Mouse (Mus musculus): ENCODE measurements around the gene Wdr75. TPM values are rescaled to one million over a fixed set of nuclear protein-coding genes. Genes with fewer than 3 reads are reported as not detected.
A peak's percentile ranks its signal among the peaks of the same experiment; 100 is the strongest.

Gene Wdr75
- 102 and 114 TPM in 2 replicates for polyA plus RNA-seq (2014; fragmentation: Nextera tagmentation; extraction: Ambion mirVana)

GRCm38 (mm10) chr1:45794969-45795908 lies at the start of gene Wdr75:
Gene Wdr75, plus strand, starts transcription at chr1:45795166.
- peak; percentile 100 for ATAC-seq (replicated peaks; ENCODE audit: insufficient number of reproducible peaks, low FRiP score, low TSS enrichment, low read depth)
- Histone ChIP-seq H3K9ac (replicated peaks; ENCODE audit: low read length) (peak within 1 kb of the TSS; percentile 94), H3K36me3 (replicated peaks; ENCODE audit: control insufficient read depth, insufficient read depth, low read depth, low read length) (no peaks in the 10 kb centered on the region; the same call in 1 of the 2 replicates), H3K4me3 (ENCODE audit: low read depth, low read length) (peak within 1 kb of the TSS; percentile 92), H3K27me3 (ENCODE audit: control insufficient read depth, insufficient read depth, low read length) (no peaks in the 10 kb centered on the region), H3K4me2 (ENCODE audit: low read depth, low read length) (peak within 1 kb of the TSS; percentile 57), H3K27ac (replicated peaks; ENCODE audit: low read depth, low read length) (peak within 1 kb of the TSS; percentile 66), H3K9me3 (replicated peaks; ENCODE audit: control insufficient read depth, low read length) (no peaks in the 10 kb centered on the region), H3K4me1 (ENCODE audit: control insufficient read depth, insufficient read depth, low read length) (no peaks in the 10 kb centered on the region)
- DNase-seq (ENCODE audit: low spot score): peak; percentile 97
- under 1% methylated on average over 70 of the region's 70 CpGs for WGBS

- H3K36me3 ChIP-seq (replicated peaks; ENCODE audit: control insufficient read depth, insufficient read depth, low read depth, low read length): no peaks in the 10 kb centered on the region
- H3K9ac ChIP-seq (replicated peaks; ENCODE audit: low read length): no peak overlapping the region
- no peak for ATAC-seq (replicated peaks; ENCODE audit: insufficient number of reproducible peaks, low FRiP score, low TSS enrichment, low read depth)
Observed at GRCm38 (mm10) chr1:45755902-45756301, 39.1 kb upstream of the Wdr75 start.

GRCm38 (mm10) chr1:45756707-45757106 lies 38.3 kb upstream of the Wdr75 start:
- Histone ChIP-seq H3K9me3 (replicated peaks; ENCODE audit: control insufficient read depth, low read length) (no peaks in the 10 kb centered on the region), H3K9ac (replicated peaks; ENCODE audit: low read length) (no peak overlapping the region), H3K4me3 (ENCODE audit: low read depth, low read length) (no peak overlapping the region), H3K4me2 (ENCODE audit: low read depth, low read length) (no peak overlapping the region), H3K36me3 (replicated peaks; ENCODE audit: control insufficient read depth, insufficient read depth, low read depth, low read length) (no peaks in the 10 kb centered on the region), H3K27ac (replicated peaks; ENCODE audit: low read depth, low read length) (no peak overlapping the region), H3K27me3 (ENCODE audit: control insufficient read depth, insufficient read depth, low read length) (no peaks in the 10 kb centered on the region), H3K4me1 (ENCODE audit: control insufficient read depth, insufficient read depth, low read length) (no peaks in the 10 kb centered on the region)
- ATAC-seq (replicated peaks; ENCODE audit: insufficient number of reproducible peaks, low FRiP score, low TSS enrichment, low read depth) (no peak), DNase-seq (ENCODE audit: low spot score) (no peak)

More at GRCm38 (mm10) chr1:45755902-45756301, 39.1 kb upstream of the Wdr75 start:
- no peak overlapping the region for H3K27ac ChIP-seq (replicated peaks; ENCODE audit: low read depth, low read length)
- H3K4me2 ChIP-seq (ENCODE audit: low read depth, low read length): no peak overlapping the region
- no peak for DNase-seq (ENCODE audit: low spot score)
- no peaks in the 10 kb centered on the region for H3K27me3 ChIP-seq (ENCODE audit: control insufficient read depth, insufficient read depth, low read length)
- H3K9me3 ChIP-seq (replicated peaks; ENCODE audit: control insufficient read depth, low read length): no peaks in the 10 kb centered on the region
- H3K4me1 ChIP-seq (ENCODE audit: control insufficient read depth, insufficient read depth, low read length): no peaks in the 10 kb centered on the region
- H3K4me3 ChIP-seq (ENCODE audit: low read depth, low read length): no peak overlapping the region

- ATAC-seq (replicated peaks; ENCODE audit: insufficient number of reproducible peaks, low FRiP score, low TSS enrichment, low read depth): no peak
- no peaks in the 10 kb centered on the region for H3K9me3 ChIP-seq (replicated peaks; ENCODE audit: control insufficient read depth, low read length)
Observed at GRCm38 (mm10) chr1:45758011-45758410, 37.0 kb upstream of the Wdr75 start.

GRCm38 (mm10) chr1:45760667-45761467 lies 34.1 kb upstream of the Wdr75 start:
- 23% methylated on average over 4 of the region's 4 CpGs for WGBS
- Histone ChIP-seq H3K4me1 (ENCODE audit: control insufficient read depth, insufficient read depth, low read length) (no peaks in the 10 kb centered on the region), H3K4me2 (ENCODE audit: low read depth, low read length) (no peak overlapping the region), H3K36me3 (replicated peaks; ENCODE audit: control insufficient read depth, insufficient read depth, low read depth, low read length) (no peaks in the 10 kb centered on the region), H3K27ac (replicated peaks; ENCODE audit: low read depth, low read length) (peak overlapping the region; percentile 87), H3K9ac (replicated peaks; ENCODE audit: low read length) (0 out of 2 replicates have a peak overlapping the region, but pooled peaks have one; percentile 22), H3K27me3 (ENCODE audit: control insufficient read depth, insufficient read depth, low read length) (no peaks in the 10 kb centered on the region), H3K4me3 (ENCODE audit: low read depth, low read length) (no peak overlapping the region), H3K9me3 (replicated peaks; ENCODE audit: control insufficient read depth, low read length) (no peaks in the 10 kb centered on the region)
- DNase-seq (ENCODE audit: low spot score): peak; percentile 78
- ATAC-seq (replicated peaks; ENCODE audit: insufficient number of reproducible peaks, low FRiP score, low TSS enrichment, low read depth): peak; percentile 56; the same call in 1 of the 2 replicates

More at GRCm38 (mm10) chr1:45758011-45758410, 37.0 kb upstream of the Wdr75 start:
- 78% methylated on average over 1 of the region's 1 CpGs for WGBS
- DNase-seq (ENCODE audit: low spot score): no peak
- no peaks in the 10 kb centered on the region for H3K27me3 ChIP-seq (ENCODE audit: control insufficient read depth, insufficient read depth, low read length)
- H3K27ac ChIP-seq (replicated peaks; ENCODE audit: low read depth, low read length): no peak overlapping the region
- H3K9ac ChIP-seq (replicated peaks; ENCODE audit: low read length): no peak overlapping the region
- no peaks in the 10 kb centered on the region for H3K4me1 ChIP-seq (ENCODE audit: control insufficient read depth, insufficient read depth, low read length)
- no peak overlapping the region for H3K4me3 ChIP-seq (ENCODE audit: low read depth, low read length)
- H3K36me3 ChIP-seq (replicated peaks; ENCODE audit: control insufficient read depth, insufficient read depth, low read depth, low read length): no peaks in the 10 kb centered on the region
- H3K4me2 ChIP-seq (ENCODE audit: low read depth, low read length): no peak overlapping the region

- no peak overlapping the region for H3K4me3 ChIP-seq (ENCODE audit: low read depth, low read length)
- 0 out of 2 replicates have a peak overlapping the region, but pooled peaks have one; percentile 22 for H3K9ac ChIP-seq (replicated peaks; ENCODE audit: low read length)
- no peak overlapping the region for H3K4me2 ChIP-seq (ENCODE audit: low read depth, low read length)
- H3K36me3 ChIP-seq (replicated peaks; ENCODE audit: control insufficient read depth, insufficient read depth, low read depth, low read length): no peaks in the 10 kb centered on the region
- ATAC-seq (replicated peaks; ENCODE audit: insufficient number of reproducible peaks, low FRiP score, low TSS enrichment, low read depth) (peak; percentile 64; the same call in 1 of the 2 replicates), DNase-seq (ENCODE audit: low spot score) (peak; percentile 63)
- H3K27me3 ChIP-seq (ENCODE audit: control insufficient read depth, insufficient read depth, low read length): no peaks in the 10 kb centered on the region
- no peaks in the 10 kb centered on the region for H3K9me3 ChIP-seq (replicated peaks; ENCODE audit: control insufficient read depth, low read length)
- peak overlapping the region; percentile 87 for H3K27ac ChIP-seq (replicated peaks; ENCODE audit: low read depth, low read length)
- no peaks in the 10 kb centered on the region for H3K4me1 ChIP-seq (ENCODE audit: control insufficient read depth, insufficient read depth, low read length)
- 32% methylated on average over 1 of the region's 1 CpGs for WGBS
Observed at GRCm38 (mm10) chr1:45761468-45761795, 33.5 kb upstream of the Wdr75 start.

GRCm38 (mm10) chr1:45765678-45766077 lies 29.3 kb upstream of the Wdr75 start:
- ATAC-seq (replicated peaks; ENCODE audit: insufficient number of reproducible peaks, low FRiP score, low TSS enrichment, low read depth) (peak; percentile 53; the same call in 1 of the 2 replicates), DNase-seq (ENCODE audit: low spot score) (peak; percentile 89)
- Histone ChIP-seq H3K4me2 (ENCODE audit: low read depth, low read length) (no peak overlapping the region), H3K4me1 (ENCODE audit: control insufficient read depth, insufficient read depth, low read length) (peaks cover 2% of the 10 kb centered on the region; the same call in 1 of the 2 replicates), H3K27me3 (ENCODE audit: control insufficient read depth, insufficient read depth, low read length) (no peaks in the 10 kb centered on the region; the same call in 1 of the 2 replicates), H3K36me3 (replicated peaks; ENCODE audit: control insufficient read depth, insufficient read depth, low read depth, low read length) (no peaks in the 10 kb centered on the region), H3K27ac (replicated peaks; ENCODE audit: low read depth, low read length) (no peak overlapping the region), H3K4me3 (ENCODE audit: low read depth, low read length) (no peak overlapping the region), H3K9me3 (replicated peaks; ENCODE audit: control insufficient read depth, low read length) (no peaks in the 10 kb centered on the region), H3K9ac (replicated peaks; ENCODE audit: low read length) (no peak overlapping the region)
- WGBS: 22% methylated on average over 4 of the region's 4 CpGs

All from embryonic facial prominence, embryonic 11.5 days (tissue).